Mouse (Mus musculus) stomach, embryonic 14.5 days (tissue): ENCODE measurements around the gene Orc1. TPM values are rescaled to one million over a fixed set of nuclear protein-coding genes. Genes with fewer than 3 reads are reported as not detected.

Source experiments
- ATAC-seq: fragments of 200-750 bp; cut with Nextera tagmentation; 2 replicates; pipeline ENCODE4 v1.8.0; 2017; ENCODE audit warnings: low read depth, moderate TSS enrichment; ENCODE audit not compliant: insufficient number of reproducible peaks, insufficient read depth, low FRiP score
- H3K27ac ChIP-seq: fragments of 300-500 bp; sonication (generic); 2 replicates; pipeline ENCODE4 v1.5.1; 2014; ENCODE audit warnings: mild to moderate bottlenecking, low read length, moderate library complexity, mixed read lengths
- H3K27me3 ChIP-seq: fragments of 300-500 bp; sonication (generic); 2 replicates; pipeline ENCODE4 v1.6.1; 2014; ENCODE audit warnings: low read length, control low read depth, mixed read lengths; ENCODE audit not compliant: control insufficient read depth, insufficient read depth
- H3K36me3 ChIP-seq: fragments of 300-500 bp; sonication (generic); 2 replicates; pipeline ENCODE4 v1.6.1; 2014; ENCODE audit warnings: mild to moderate bottlenecking, control low read depth, low read length, moderate library complexity, mixed read lengths; ENCODE audit not compliant: control insufficient read depth, insufficient read depth
- H3K4me1 ChIP-seq: fragments of 300-500 bp; sonication (generic); 2 replicates; pipeline ENCODE4 v1.6.1; 2014; ENCODE audit warnings: low read length, control low read depth, mixed read lengths; ENCODE audit not compliant: control insufficient read depth, insufficient read depth
- H3K4me2 ChIP-seq: fragments of 300-500 bp; sonication (generic); replicated peaks from 2 replicates; pipeline ENCODE4 v1.6.1; 2014; ENCODE audit warnings: low read depth, low read length, control low read depth
- H3K4me3 ChIP-seq: fragments of 300-500 bp; sonication (generic); 2 replicates; pipeline ENCODE4 v1.5.1; 2014; ENCODE audit warnings: low read depth, low read length, control low read depth
- H3K9ac ChIP-seq: fragments of 300-500 bp; sonication (generic); replicated peaks from 2 replicates; pipeline ENCODE4 v1.6.1; 2014; ENCODE audit warnings: low read depth, mild to moderate bottlenecking, control low read depth, low read length, moderate library complexity, mixed read lengths
- H3K9me3 ChIP-seq: fragments of 300-500 bp; sonication (generic); 2 replicates; pipeline ENCODE4 v1.6.1; 2016; ENCODE audit warnings: low read depth, low read length, control low read depth; ENCODE audit not compliant: control insufficient read depth
- WGBS: fragments of 180-500 bp; shearing (Covaris S2); extraction: QIAGEN DNeasy Blood & Tissue Kit; methylation state at CpG from one replicate; pipeline ENCODE4 v1.1.7; 2014; 5-methylcytosine and 5-hydroxymethylcytosine counted together
- polyA plus RNA-seq: library from polyadenylated mRNA; unstranded; fragments of >200 nt; fragmentation: Nextera tagmentation; extraction: Ambion mirVana; gene quantifications from 2 replicates; pipeline ENCODE4 v1.2.1, GENCODE M21; 2014

The Orc1 gene
- polyA plus RNA-seq, 1 experiment from 2014 or later, result 8.2 TPM

GRCm38 (mm10) chr4:108664407-108664806, 85.2 kb downstream of the Orc1 start:
- no peak for ATAC-seq
- no peak overlapping the region for H3K4me3 ChIP-seq
- 69% methylated on average over 2 of the region's 2 CpGs for WGBS

More at GRCm38 (mm10) chr4:108664407-108664806, 85.2 kb downstream of the Orc1 start:
- Histone ChIP-seq H3K4me1 (no peaks in the 10 kb centered on the region), H3K4me2 (no peak overlapping the region), H3K36me3 (peaks cover 5% of the 10 kb centered on the region), H3K27ac (no peak overlapping the region), H3K9me3 (no peaks in the 10 kb centered on the region), H3K9ac (no peak overlapping the region), H3K27me3 (no peaks in the 10 kb centered on the region)

Other genes with a start within 250 kb of the Orc1 start
- gene Shisal2a, start 196.1 kb upstream of the Orc1 start, polyA plus RNA-seq, result 2.0 and 2.8 TPM in 2 replicates
- 65.4 and 65.8 TPM in 2 replicates for gene Gpx7, start 172.5 kb upstream of the Orc1 start, polyA plus RNA-seq
- gene Tut4, start 120.0 kb upstream of the Orc1 start, polyA plus RNA-seq, result 84.6 and 94.5 TPM in 2 replicates
- gene Prpf38a, start 87 bp upstream of the Orc1 start, polyA plus RNA-seq, result 81.2 and 83.8 TPM in 2 replicates
- gene Cc2d1b, start 40.5 kb downstream of the Orc1 start, polyA plus RNA-seq, result 29.2 and 33.6 TPM in 2 replicates
- 2.3 and 2.4 TPM in 2 replicates for gene 3110021N24Rik, start 140.2 kb downstream of the Orc1 start, polyA plus RNA-seq
- 7.2 and 7.8 TPM in 2 replicates for gene Zfyve9, start 201.4 kb downstream of the Orc1 start, polyA plus RNA-seq